Mouse (Mus musculus) ES-Bruce4 (cell line): ENCODE results near the gene Tcte2. TPM values are rescaled to one million over a fixed set of nuclear protein-coding genes. Genes with fewer than 3 reads are reported as not detected.

Experiments
- H3K27ac ChIP-seq: 2 replicates; pipeline ENCODE4 v1.5.1; 2012; ENCODE audit warnings: low read length, inconsistent platforms; ENCODE audit not compliant: insufficient read depth
- H3K27me3 ChIP-seq: 2 replicates; pipeline ENCODE4 v1.6.1; 2012; ENCODE audit warnings: mild to moderate bottlenecking, low read length, inconsistent platforms; ENCODE audit not compliant: control insufficient read depth, poor library complexity, insufficient read depth, severe bottlenecking
- H3K36me3 ChIP-seq: 2 replicates; pipeline ENCODE4 v1.6.1; 2012; ENCODE audit warnings: inconsistent platforms, mild to moderate bottlenecking, low read length, moderate library complexity; ENCODE audit not compliant: control insufficient read depth, poor library complexity, insufficient read depth, severe bottlenecking
- H3K4me1 ChIP-seq: one replicate; pipeline ENCODE4 v1.8.1; 2011; ENCODE audit warnings: low read length; ENCODE audit not compliant: control insufficient read depth, insufficient read depth
- H3K4me3 ChIP-seq: 2 replicates; pipeline ENCODE4 v1.5.1; 2011; ENCODE audit warnings: low read depth, mild to moderate bottlenecking, low read length
- H3K9ac ChIP-seq: 2 replicates; pipeline ENCODE4 v1.6.1; 2012; ENCODE audit warnings: low read depth, mild to moderate bottlenecking, inconsistent platforms; ENCODE audit not compliant: poor library complexity, severe bottlenecking
- H3K9me3 ChIP-seq: replicated peaks from 2 replicates; pipeline ENCODE4 v1.6.1; 2012; ENCODE audit warnings: mild to moderate bottlenecking, low read length, inconsistent platforms; ENCODE audit not compliant: control insufficient read depth, poor library complexity, insufficient read depth, severe bottlenecking
- CTCF ChIP-seq: IDR thresholded peaks from one replicate; pipeline ENCODE4 v1.8.1; 2011; ENCODE audit warnings: low read depth, low read length
- EP300 ChIP-seq: IDR thresholded peaks from 2 replicates; pipeline ENCODE4 v1.6.1; 2011; ENCODE audit warnings: low read depth, low read length; ENCODE audit not compliant: insufficient read depth
- POLR2A ChIP-seq: IDR thresholded peaks from one replicate; pipeline ENCODE4 v1.8.1; 2011; ENCODE audit warnings: low read length; ENCODE audit not compliant: insufficient read depth
- polyA plus RNA-seq: library from polyadenylated mRNA; stranded (reverse); fragments of >200 nt; gene quantifications from 2 replicates; pipeline ENCODE4 v1.2.4, GENCODE M21; 2011; ENCODE audit warnings: low read depth; ENCODE audit not compliant: missing spikeins, insufficient read depth, insufficient read length

Tcte2 gene
- polyA plus RNA-seq, 1 experiment, result 8.2 TPM

DNA sequence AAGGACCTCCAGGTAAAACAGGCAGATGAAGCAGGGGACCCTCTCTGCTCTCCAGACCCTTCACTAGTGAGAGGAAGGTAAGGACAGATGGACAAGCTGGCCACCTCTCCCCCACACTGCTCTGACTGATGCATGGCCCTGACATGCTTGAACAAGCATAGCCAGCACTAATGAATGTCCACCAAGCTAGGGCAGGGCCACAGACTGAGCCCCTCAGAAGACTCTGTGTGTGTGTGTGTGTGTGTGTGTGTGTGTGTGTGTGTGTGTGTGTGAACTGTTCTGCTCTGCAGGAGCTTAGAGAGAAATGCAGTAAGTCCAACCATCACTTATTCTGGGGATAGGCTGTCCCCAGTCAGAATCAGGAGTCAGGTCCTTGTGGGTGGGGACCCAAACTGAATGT is 91.4 kb downstream of the Tcte2 start:
- TF ChIP-seq POLR2A, result no peak
- TF ChIP-seq CTCF, result no peak
- no peak for TF ChIP-seq EP300
- no peaks in the 10 kb centered on the region for H3K27me3 ChIP-seq
- H3K9me3 ChIP-seq, result no peaks in the 10 kb centered on the region
- H3K36me3 ChIP-seq, result no peaks in the 10 kb centered on the region
- no peak overlapping the region for H3K4me3 ChIP-seq
- peaks cover 11% of the 10 kb centered on the region for H3K4me1 ChIP-seq
- no peak overlapping the region for H3K27ac ChIP-seq
- no peak overlapping the region for H3K9ac ChIP-seq

DNA sequence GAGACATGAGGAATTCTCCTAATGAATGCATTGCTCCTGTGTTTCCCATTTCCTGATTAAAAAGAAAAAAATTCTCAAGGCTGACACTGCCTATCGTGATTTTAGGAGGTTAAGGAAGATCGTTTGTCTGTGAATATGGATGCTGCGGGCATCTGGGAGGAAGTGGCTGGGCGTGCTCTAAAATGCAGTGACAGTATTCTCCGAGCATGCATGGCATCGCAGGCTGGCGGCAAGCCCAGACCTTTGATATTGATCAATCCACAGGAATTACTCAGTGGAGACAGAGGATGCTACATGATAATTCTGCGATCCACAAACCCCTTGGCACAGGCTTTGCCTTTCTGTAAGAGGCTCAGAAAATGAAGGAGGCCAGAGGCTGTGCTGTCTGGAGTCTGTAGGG is 92.4 kb downstream of the Tcte2 start:
- Histone ChIP-seq H3K9ac (no peak overlapping the region), H3K4me1 (peaks cover 11% of the 10 kb centered on the region)

DNA sequence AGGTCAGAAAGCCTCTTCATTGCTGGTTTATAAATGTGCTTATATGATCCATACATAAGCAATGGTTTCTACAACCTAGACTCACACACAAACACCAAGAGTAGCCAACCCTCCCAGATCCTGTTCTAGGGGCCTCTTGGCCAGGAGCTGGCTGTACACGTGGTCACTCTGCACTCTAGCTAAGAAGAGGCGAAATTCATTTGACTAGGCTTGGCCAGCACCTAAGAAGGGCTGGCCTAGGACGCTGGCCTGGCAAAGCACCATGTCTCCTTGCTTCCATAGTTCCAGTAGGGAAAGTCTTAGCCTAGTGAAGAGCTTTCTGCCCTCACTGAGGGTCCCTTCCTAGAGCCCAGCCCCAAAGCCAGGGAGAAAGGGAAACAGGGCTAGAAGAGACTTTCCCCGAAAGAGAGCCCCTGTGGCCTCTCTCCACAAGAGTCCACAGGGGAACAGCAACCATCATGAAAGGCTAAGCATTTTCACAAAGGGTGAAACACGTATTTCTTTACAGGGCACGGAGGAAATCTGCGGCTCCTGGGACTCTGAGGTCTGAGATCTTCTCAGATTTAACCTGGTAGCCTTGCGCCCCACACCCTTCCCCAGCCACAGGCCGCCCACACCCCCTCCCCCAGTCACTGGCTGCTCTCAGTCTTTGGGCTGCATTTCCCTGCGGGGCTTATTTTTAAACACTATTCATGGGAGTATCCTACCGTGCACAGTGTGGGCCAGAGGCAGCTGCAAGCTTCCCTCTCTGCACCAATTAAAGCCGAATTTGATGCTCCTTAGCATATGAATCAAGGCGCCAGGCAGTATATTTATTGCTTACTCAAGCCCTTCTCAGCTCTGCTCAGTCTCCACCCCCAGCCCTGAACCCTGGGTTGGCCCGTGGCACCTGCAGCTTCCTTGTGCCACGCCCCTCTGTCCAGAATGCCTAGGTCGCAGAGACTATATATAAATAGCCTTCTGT is 93.3 kb downstream of the Tcte2 start:
- peak overlapping the region; percentile 50 for H3K9ac ChIP-seq
- H3K36me3 ChIP-seq, result no peaks in the 10 kb centered on the region
- peak overlapping the region; percentile 26; the same call in 1 of the 2 replicates for H3K4me3 ChIP-seq
- H3K9me3 ChIP-seq, result no peaks in the 10 kb centered on the region
- peaks cover 11% of the 10 kb centered on the region for H3K4me1 ChIP-seq
- TF ChIP-seq CTCF (no peak), POLR2A (no peak), EP300 (peak; percentile 84)
- H3K27me3 ChIP-seq, result no peaks in the 10 kb centered on the region
- H3K27ac ChIP-seq, result peak overlapping the region; percentile 69

More for the DNA sequence above, 92.4 kb downstream of the Tcte2 start:
- no peaks in the 10 kb centered on the region for H3K9me3 ChIP-seq
- H3K27me3 ChIP-seq, result no peaks in the 10 kb centered on the region
- H3K4me3 ChIP-seq, result no peak overlapping the region
- TF ChIP-seq CTCF (no peak), EP300 (no peak), POLR2A (no peak)
- H3K36me3 ChIP-seq, result no peaks in the 10 kb centered on the region
- H3K27ac ChIP-seq, result no peak overlapping the region

DNA sequence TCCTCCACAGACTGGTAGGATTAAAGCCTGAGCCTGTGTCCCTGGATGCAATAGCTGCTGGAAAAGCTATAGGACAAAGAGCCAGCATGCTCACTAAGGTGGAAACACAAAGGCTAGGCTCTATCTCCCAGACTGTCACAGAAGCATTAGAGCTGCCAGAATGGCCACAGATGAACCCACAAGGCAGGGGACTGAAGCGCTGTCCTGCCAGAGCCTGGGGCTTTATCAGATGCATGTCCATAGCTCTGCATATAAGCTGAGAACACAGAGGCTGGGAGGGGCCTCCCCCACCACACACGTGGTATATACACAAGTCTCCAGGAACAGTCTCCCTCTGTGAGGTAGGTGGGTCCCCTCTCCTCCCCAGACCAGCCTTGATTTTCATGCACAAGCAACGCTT is 94.6 kb downstream of the Tcte2 start:
- peaks cover 11% of the 10 kb centered on the region for H3K4me1 ChIP-seq
- TF ChIP-seq CTCF, result no peak
- no peaks in the 10 kb centered on the region for H3K9me3 ChIP-seq
- H3K27ac ChIP-seq, result no peak overlapping the region
- no peaks in the 10 kb centered on the region for H3K27me3 ChIP-seq
- no peaks in the 10 kb centered on the region for H3K36me3 ChIP-seq
- H3K4me3 ChIP-seq, result no peak overlapping the region
- H3K9ac ChIP-seq, result no peak overlapping the region

DNA sequence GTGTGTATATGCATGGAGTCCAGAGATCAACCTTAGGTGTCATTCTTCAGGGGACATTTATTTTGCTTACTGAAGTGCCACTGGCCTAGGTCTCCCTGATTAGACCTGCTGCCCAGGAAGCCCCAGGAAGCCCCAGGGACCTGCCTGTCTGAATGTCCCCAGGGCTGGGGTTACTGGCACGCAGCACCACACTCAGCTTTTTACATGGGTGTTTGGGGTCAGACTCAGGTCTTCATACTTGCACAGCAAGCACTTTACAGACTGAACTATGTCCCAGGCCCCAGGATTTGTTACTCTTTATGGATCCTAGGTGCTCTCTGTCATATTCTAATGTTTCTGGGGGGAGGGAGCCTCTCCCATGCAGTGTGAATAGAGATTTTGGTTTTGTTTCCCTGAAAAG is 95.9 kb downstream of the Tcte2 start:
- H3K27ac ChIP-seq, result no peak overlapping the region
- peaks cover 16% of the 10 kb centered on the region for H3K4me1 ChIP-seq
- H3K9ac ChIP-seq, result no peak overlapping the region
- TF ChIP-seq POLR2A (no peak), CTCF (no peak), EP300 (no peak)
- H3K27me3 ChIP-seq, result no peaks in the 10 kb centered on the region
- H3K36me3 ChIP-seq, result no peaks in the 10 kb centered on the region
- H3K9me3 ChIP-seq, result no peaks in the 10 kb centered on the region
- no peak overlapping the region for H3K4me3 ChIP-seq

DNA sequence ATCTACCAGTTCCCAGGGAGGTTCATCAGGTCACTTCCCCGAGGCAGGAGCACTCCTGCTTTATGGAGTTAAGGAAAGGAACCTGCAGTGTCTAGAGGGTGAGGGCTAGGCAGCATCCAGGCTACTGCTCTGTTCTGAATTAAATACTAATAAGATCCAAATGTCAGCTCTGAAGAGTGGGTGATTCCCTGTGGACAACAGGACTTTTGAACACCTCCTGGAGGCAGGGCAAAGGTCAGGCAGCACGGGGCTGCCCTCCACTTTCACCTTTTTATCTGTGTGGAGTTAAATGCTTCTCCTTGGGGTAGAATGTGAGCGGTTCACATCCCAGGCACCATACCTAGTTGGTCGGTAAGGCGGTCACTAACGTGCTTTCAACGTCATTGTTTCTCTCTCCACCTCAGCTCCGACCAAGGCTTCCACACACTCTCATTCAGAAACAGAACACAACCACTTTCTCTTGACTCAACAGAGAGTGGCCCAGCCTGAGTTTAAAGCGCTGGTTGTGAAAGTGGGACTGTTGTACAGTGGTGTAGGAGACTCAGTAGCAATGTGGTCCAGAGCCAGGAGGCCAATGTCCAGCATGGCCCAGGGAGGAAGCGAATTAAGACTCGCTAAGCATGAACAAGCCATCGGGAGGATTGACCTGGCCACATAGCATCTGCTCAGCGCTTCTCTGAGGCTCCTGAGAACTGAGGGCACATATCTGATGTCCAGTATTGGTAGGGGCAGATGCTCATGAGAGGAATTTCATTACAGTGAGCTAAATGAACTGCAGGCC is 98.0 kb downstream of the Tcte2 start:
- peaks cover 13% of the 10 kb centered on the region for H3K4me1 ChIP-seq
- TF ChIP-seq EP300, result no peak
- no peak for TF ChIP-seq CTCF
- no peak for TF ChIP-seq POLR2A
- H3K4me3 ChIP-seq, result no peak overlapping the region
- no peak overlapping the region for H3K9ac ChIP-seq
- H3K9me3 ChIP-seq, result no peaks in the 10 kb centered on the region
- no peaks in the 10 kb centered on the region for H3K27me3 ChIP-seq
- no peak overlapping the region for H3K27ac ChIP-seq
- no peaks in the 10 kb centered on the region for H3K36me3 ChIP-seq

Other genes starting within 250 kb of the Tcte2 start
- gene Afdn, start 1.3 kb downstream of the Tcte2 start, polyA plus RNA-seq, result 286 and 288 TPM in 2 replicates
- not detected in 2 replicates for gene Gm7168, start 186.5 kb upstream of the Tcte2 start, polyA plus RNA-seq
- gene Gm7356, start 241.9 kb upstream of the Tcte2 start, polyA plus RNA-seq, result not detected in 2 replicates